Mouse (Mus musculus) embryonic fibroblast, embryonic 13.5 days (primary cell): ENCODE results near the gene Ggt1. TPM values are rescaled to one million over a fixed set of nuclear protein-coding genes. Genes with fewer than 3 reads are reported as not detected.

Experiments
- H3K27ac ChIP-seq: 2 replicates; pipeline ENCODE4 v1.5.1; 2012; ENCODE audit warnings: low read length, control low read depth, inconsistent platforms; ENCODE audit not compliant: insufficient read depth
- H3K4me1 ChIP-seq: 2 replicates; pipeline ENCODE4 v1.6.1; 2011; ENCODE audit warnings: low read length; ENCODE audit not compliant: control insufficient read depth, insufficient read depth
- H3K4me3 ChIP-seq: 2 replicates; pipeline ENCODE4 v1.5.1; 2011; ENCODE audit warnings: mild to moderate bottlenecking, control low read depth, low read length; ENCODE audit not compliant: insufficient read depth
- CTCF ChIP-seq: IDR thresholded peaks from 2 replicates; pipeline ENCODE4 v1.5.1; 2011; ENCODE audit warnings: mild to moderate bottlenecking, control low read depth, low read length, moderate library complexity, borderline replicate concordance; ENCODE audit not compliant: insufficient read depth
- POLR2A ChIP-seq: IDR thresholded peaks from 2 replicates; pipeline ENCODE4 v1.6.1; 2011; ENCODE audit warnings: low read depth, mild to moderate bottlenecking, control low read depth, low read length, moderate library complexity
- polyA plus RNA-seq: library from polyadenylated mRNA; stranded (reverse); fragments of >200 nt; gene quantifications from 2 replicates; pipeline ENCODE4 v1.2.4, GENCODE M21; 2011; ENCODE audit warnings: low read depth; ENCODE audit not compliant: missing spikeins, insufficient read length

Ggt1 gene
- not detected in 2 replicates for polyA plus RNA-seq

- Histone ChIP-seq H3K4me1 (no peaks in the 10 kb centered on the region), H3K27ac (no peak within 1 kb of the TSS), H3K4me3 (no peak within 1 kb of the TSS)
- TF ChIP-seq CTCF (no peak), POLR2A (no peak)
Measured at GRCm38 (mm10) chr10:75561071-75561654, at the start of gene Ggt1. TSS of gene Ggt1 (plus strand) at chr10:75561604.

- H3K4me3 ChIP-seq: no peak overlapping the region
- no peak overlapping the region for H3K27ac ChIP-seq
- peaks cover 3% of the 10 kb centered on the region for H3K4me1 ChIP-seq
- TF ChIP-seq CTCF (no peak), POLR2A (no peak)
Measured at GRCm38 (mm10) chr10:75511897-75512296, 49.5 kb upstream of the Ggt1 start.

GRCm38 (mm10) chr10:75512796-75513195 lies 48.6 kb upstream of the Ggt1 start:
- Histone ChIP-seq H3K27ac (no peak overlapping the region), H3K4me3 (no peak overlapping the region), H3K4me1 (peaks cover 3% of the 10 kb centered on the region)
- no peak for TF ChIP-seq CTCF
- TF ChIP-seq POLR2A: no peak

GRCm38 (mm10) chr10:75513306-75514067 lies 47.9 kb upstream of the Ggt1 start:
- Histone ChIP-seq H3K4me3 (no peak overlapping the region), H3K27ac (no peak overlapping the region), H3K4me1 (peaks cover 3% of the 10 kb centered on the region)
- TF ChIP-seq CTCF (no peak), POLR2A (no peak)

GRCm38 (mm10) chr10:75514361-75514760 lies 47.0 kb upstream of the Ggt1 start:
- peaks cover 6% of the 10 kb centered on the region for H3K4me1 ChIP-seq
- TF ChIP-seq POLR2A (no peak), CTCF (no peak)
- H3K27ac ChIP-seq: no peak overlapping the region

GRCm38 (mm10) chr10:75515216-75516037 lies 46.0 kb upstream of the Ggt1 start:
- Histone ChIP-seq H3K4me1 (peaks cover 6% of the 10 kb centered on the region), H3K27ac (no peak overlapping the region), H3K4me3 (0 out of 2 replicates have a peak overlapping the region, but pooled peaks have one; percentile 90)
- TF ChIP-seq POLR2A (no peak), CTCF (no peak)

More at GRCm38 (mm10) chr10:75514361-75514760, 47.0 kb upstream of the Ggt1 start:
- H3K4me3 ChIP-seq: no peak overlapping the region

- TF ChIP-seq CTCF (no peak), POLR2A (0 out of 2 replicates have a peak, but pooled peaks have one; percentile 18)
- no peak overlapping the region for H3K27ac ChIP-seq
- H3K4me3 ChIP-seq: peak overlapping the region; percentile 90
- peaks cover 6% of the 10 kb centered on the region for H3K4me1 ChIP-seq
Measured at GRCm38 (mm10) chr10:75516038-75516723, 45.2 kb upstream of the Ggt1 start.

- H3K4me3 ChIP-seq: peak overlapping the region; percentile 90
- peak overlapping the region; percentile 77 for H3K27ac ChIP-seq
- TF ChIP-seq POLR2A (no peak), CTCF (no peak)
- peaks cover 6% of the 10 kb centered on the region for H3K4me1 ChIP-seq
Measured at GRCm38 (mm10) chr10:75516724-75517072, 44.7 kb upstream of the Ggt1 start.

GRCm38 (mm10) chr10:75517073-75517757 lies 44.2 kb upstream of the Ggt1 start, which contains the start of gene Snrpd3:
TSS of gene Snrpd3 (plus strand) at chr10:75517551.
- H3K4me3 ChIP-seq: peak within 1 kb of the TSS; percentile 90

GRCm38 (mm10) chr10:75517758-75518143 lies 43.7 kb upstream of the Ggt1 start, which contains the start of gene Gucd1:
TSS of gene Gucd1 (minus strand) at chr10:75517972.
- peak within 1 kb of the TSS; percentile 97 for H3K27ac ChIP-seq
- peak within 1 kb of the TSS; percentile 90 for H3K4me3 ChIP-seq
- TF ChIP-seq CTCF (no peak), POLR2A (peak; percentile 79)
- peaks cover 8% of the 10 kb centered on the region for H3K4me1 ChIP-seq

More at GRCm38 (mm10) chr10:75517073-75517757, 44.2 kb upstream of the Ggt1 start, which contains the start of gene Snrpd3:
- TF ChIP-seq POLR2A: peak; percentile 81
- TF ChIP-seq CTCF: no peak
- Histone ChIP-seq H3K4me1 (peaks cover 8% of the 10 kb centered on the region), H3K27ac (peak within 1 kb of the TSS; percentile 97)
